Mouse (Mus musculus) megakaryocyte-erythroid progenitor cell, adult 5-6 weeks (primary cell): Measurements from ENCODE around the gene Laptm4a. TPM values are rescaled to one million over a fixed set of nuclear protein-coding genes. Genes with fewer than 3 reads are reported as not detected.
A peak's percentile ranks its signal among the peaks of the same experiment; 100 is the strongest.

Experiments used
- ATAC-seq: replicated peaks from 2 replicates; pipeline ENCODE4 v1.8.0; 2016; ENCODE audit warnings: mild to moderate bottlenecking, inconsistent platforms; ENCODE audit not compliant: severe bottlenecking, poor library complexity, low FRiP score, low TSS enrichment
- total RNA-seq, 2 experiments: library from RNA; stranded (forward) in 1 of 2; stranded (reverse) in 1 of 2; fragments of 200-1000, 215-1000 nt in 1 of 2; fragments of >200 nt in 1 of 2; fragmentation: Nextera tagmentation in 1 of 2; gene quantifications; 2 replicates each; pipeline ENCODE4 v1.2.3; 2014 to 2017

Gene Laptm4a
- total RNA-seq, 2 experiments from 2014 or later = 55.2 to 104 TPM

DNA sequence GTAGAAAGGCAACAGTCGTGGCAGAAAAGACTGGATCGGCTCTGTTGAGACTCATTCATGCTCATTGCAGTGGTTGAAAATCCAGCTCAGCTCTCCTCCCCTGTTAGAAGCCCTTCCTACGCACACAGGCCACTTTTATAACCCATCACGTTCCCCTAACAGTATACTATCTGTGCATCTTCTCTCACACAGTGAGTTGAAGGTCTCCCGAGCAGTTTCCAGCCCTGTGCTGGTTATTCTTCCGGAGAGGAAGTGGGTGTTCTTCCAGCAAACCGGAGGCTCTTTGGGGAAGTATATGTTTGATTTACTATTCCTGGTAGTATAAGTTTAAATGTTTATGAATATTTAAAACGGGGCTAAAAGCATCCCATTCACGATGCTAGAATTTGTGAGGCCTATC, 25.7 kb downstream of the Laptm4a start:
- no peak for ATAC-seq

DNA sequence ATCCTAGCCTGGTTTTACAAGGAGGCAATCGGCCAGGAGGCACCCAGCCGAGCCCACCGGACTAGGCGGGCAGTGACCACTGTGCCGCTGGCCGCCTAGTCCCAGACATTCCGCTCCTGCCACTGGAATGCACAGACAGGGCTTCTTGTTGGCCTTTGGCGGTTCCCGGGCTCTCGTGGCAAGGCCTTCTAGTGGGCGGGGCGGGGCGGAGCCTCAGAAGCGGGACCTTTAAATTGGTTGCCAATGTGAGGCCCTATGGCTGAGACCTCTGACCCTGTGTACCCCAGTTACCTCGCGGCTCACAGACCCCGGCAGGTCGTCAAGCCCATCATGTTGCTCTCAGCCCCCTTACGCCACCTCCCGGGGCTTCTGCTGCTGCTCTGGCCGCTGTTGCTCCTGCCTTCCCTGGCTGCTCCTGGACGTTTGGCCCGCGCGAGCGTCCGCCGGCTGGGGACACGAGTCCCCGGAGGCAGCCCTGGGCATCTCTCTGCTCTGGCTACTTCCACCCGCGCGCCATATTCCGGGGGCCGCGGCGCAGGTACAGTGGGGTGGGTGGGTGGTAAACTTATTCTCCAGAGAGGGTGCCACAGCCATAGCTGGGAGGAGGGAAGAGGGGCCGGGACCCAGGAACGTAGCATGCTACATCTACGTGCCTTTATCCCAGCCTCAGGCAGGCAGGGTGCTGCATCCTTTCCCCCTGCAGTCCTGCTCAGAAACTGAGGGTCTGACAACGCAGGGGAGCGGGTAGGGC, 26.4 kb downstream of the Laptm4a start, which contains the start of gene Matn3:
Gene Matn3 (plus strand): TSS at position 216 of the 751 bp plus-strand sequence.
- peak; percentile 91 for ATAC-seq

GRCm38 (mm10) chr12:8953136-8953535, 31.7 kb downstream of the Laptm4a start:
- no peak for ATAC-seq

GRCm38 (mm10) chr12:8954161-8954561, 32.7 kb downstream of the Laptm4a start:
- no peak for ATAC-seq

DNA sequence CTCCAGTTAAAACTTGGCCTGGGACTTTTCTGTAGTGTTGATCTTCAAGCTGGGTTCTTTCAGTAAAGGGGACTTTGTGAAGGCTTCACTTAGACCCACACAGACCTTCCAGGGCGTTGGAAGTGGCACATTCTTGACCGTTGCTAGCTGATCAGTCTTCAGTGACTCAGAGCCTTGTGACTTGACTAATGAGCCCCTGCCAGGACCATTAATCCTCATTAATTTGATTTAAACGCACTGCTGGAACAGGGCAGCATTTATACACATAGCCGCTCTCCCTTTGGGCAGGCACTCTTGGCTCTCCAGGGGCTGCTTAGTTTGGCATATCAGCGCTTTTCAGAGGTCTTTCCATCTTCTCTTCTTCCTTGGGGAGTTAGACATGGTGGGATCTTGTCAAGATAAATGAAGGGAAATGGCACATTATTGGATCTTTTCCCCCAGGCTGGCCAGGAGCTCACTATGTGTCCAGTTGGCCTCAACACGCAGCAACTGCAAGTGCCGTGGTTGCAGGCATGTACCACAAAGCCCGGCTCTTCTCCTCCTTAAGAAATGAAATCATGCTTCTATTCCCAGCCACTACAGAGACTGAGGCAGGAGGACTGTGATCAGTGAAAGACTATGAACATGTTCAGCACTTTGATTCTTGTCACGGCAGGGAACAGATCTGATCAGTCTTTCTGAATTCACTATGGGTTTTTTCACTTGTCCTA, 40.3 kb downstream of the Laptm4a start:
- no peak for ATAC-seq

- ATAC-seq = no peak
Observed at GRCm38 (mm10) chr12:8969828-8970227, 48.4 kb downstream of the Laptm4a start.

DNA sequence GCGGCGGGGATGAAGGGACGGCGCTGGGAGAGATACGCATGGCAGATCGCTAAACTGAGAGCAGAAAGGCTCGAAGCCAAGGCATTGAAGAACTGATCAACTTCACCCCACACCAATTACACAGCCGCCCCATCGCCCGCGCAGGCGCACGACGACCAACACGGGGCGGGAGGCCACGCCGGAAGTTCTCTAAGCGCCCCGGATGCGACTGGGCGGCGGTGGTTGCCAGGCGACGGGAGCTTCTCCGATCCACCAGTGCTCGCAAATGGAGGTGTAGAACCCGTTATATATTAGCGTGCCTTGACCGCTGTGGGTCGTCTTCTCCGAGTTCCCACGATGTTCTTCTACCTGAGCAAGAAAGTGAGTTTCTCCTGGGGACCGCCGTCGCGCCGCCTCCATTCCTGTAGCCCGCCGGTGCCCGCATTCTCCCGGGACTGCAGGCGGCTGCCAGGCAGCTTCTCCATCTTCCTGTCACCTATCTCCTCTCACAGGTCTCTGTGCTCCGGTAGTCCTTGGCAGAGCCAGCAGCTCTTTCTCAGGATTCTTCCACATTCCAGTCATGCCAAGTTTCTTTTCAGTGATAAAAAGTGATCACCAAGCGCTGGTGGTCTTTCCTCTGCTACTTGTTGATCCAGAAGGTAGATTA, 52.5 kb downstream of the Laptm4a start, which contains the start of gene Wdr35:
Gene Wdr35 (plus strand): TSS at position 73 of the 646 bp plus-strand sequence.
- peak; percentile 99 for ATAC-seq

GRCm38 (mm10) chr12:8975076-8975475, 53.6 kb downstream of the Laptm4a start:
- ATAC-seq = no peak

Other genes starting within 250 kb of the Laptm4a start
- gene Pum2, start 247.5 kb upstream of the Laptm4a start, total RNA-seq (2014; fragmentation: Nextera tagmentation) = 111 and 154 TPM in 2 replicates
- gene Pum2, start 247.5 kb upstream of the Laptm4a start, total RNA-seq (2017) = 109 and 153 TPM in 2 replicates
- gene Sdc1, start 150.3 kb upstream of the Laptm4a start, total RNA-seq (2014; fragmentation: Nextera tagmentation) = 2.0 and 3.1 TPM in 2 replicates
- 1.8 and 2.4 TPM in 2 replicates for gene Sdc1, start 150.3 kb upstream of the Laptm4a start, total RNA-seq (2017)
- gene Matn3, start 26.3 kb downstream of the Laptm4a start, total RNA-seq (2014; fragmentation: Nextera tagmentation) = not detected in 2 replicates
- gene Matn3, start 26.3 kb downstream of the Laptm4a start, total RNA-seq (2017) = not detected in 2 replicates
- gene Wdr35, start 52.2 kb downstream of the Laptm4a start, total RNA-seq (2014; fragmentation: Nextera tagmentation) = 5.8 and 6.5 TPM in 2 replicates
- gene Wdr35, start 52.2 kb downstream of the Laptm4a start, total RNA-seq (2017) = 5.4 and 7.5 TPM in 2 replicates
- gene Ttc32, start 108.3 kb downstream of the Laptm4a start, total RNA-seq (2014; fragmentation: Nextera tagmentation) = 15.6 and 16.8 TPM in 2 replicates
- 12.9 and 17.7 TPM in 2 replicates for gene Ttc32, start 108.3 kb downstream of the Laptm4a start, total RNA-seq (2017)